Mouse (Mus musculus): ENCODE measurements around the gene Spint5.

DNA sequence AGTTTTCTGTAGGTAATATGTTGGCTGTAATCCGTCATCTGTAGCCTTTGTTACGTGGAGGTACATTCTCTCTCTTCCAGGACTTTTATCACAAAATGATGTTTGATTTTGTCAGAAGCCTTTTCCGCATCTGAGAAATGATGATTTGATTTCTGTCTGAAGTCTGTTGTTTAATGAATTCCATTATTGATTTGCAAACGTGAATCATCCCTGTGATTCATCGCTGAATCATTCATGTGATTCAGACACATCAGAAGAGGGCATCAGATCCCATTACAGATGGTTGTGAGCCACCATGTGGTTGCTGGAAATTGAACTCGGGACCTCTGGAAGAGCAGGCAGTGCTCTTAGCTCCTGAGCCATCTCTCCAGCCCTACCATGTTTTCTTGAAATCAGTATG lies 33.9 kb downstream of the Spint5 start:
- no peak for TF ChIP-seq POLR2AphosphoS5 (IDR thresholded peaks at IDR 0.05; ENCODE audit: borderline replicate concordance, low read depth, low read length)
- no peak for TF ChIP-seq TBP (IDR thresholded peaks at IDR 0.05; ENCODE audit: low read depth, low read length)
- no peak for TF ChIP-seq ZC3H11A (IDR thresholded peaks at IDR 0.05; ENCODE audit: low read depth, low read length)
- no peak for TF ChIP-seq MAX (IDR thresholded peaks at IDR 0.05; ENCODE audit: low read length)
- no peak for TF ChIP-seq POLR2A (IDR thresholded peaks at IDR 0.05; ENCODE audit: control insufficient read depth in 1 of 2, insufficient read depth in 1 of 2, low read depth in 1 of 2, low read length in 2 of 2, poor library complexity in 1 of 2)
- no peak for TF ChIP-seq HCFC1 (IDR thresholded peaks at IDR 0.05; ENCODE audit: low read depth, low read length)
- TF ChIP-seq CTCF (IDR thresholded peaks at IDR 0.05 in 2 of 3, conservative IDR thresholded peaks at IDR 0.05 in 1 of 3; ENCODE audit: control insufficient read depth in 1 of 3, insufficient read depth in 1 of 3, low read depth in 2 of 3, low read length in 3 of 3, poor library complexity in 1 of 3, severe bottlenecking in 1 of 3), result no peak
- TF ChIP-seq E2F4 (IDR thresholded peaks at IDR 0.05; ENCODE audit: borderline replicate concordance, low read depth, low read length), result no peak
- TF ChIP-seq GATA1 (IDR thresholded peaks at IDR 0.05; ENCODE audit: low read depth, low read length), result no peak
- no peak for TF ChIP-seq ZNF384 (IDR thresholded peaks at IDR 0.05; ENCODE audit: low read depth, low read length)
- TF ChIP-seq JUND (IDR thresholded peaks at IDR 0.05; ENCODE audit: low read depth, low read length), result no peak

All from MEL (cell line).